In genomic region chr6:127661717-127662292, GRCm38 (mm10) we compare ENCODE assay signal across 25 mouse cellular contexts.
A peak's percentile ranks its signal among the peaks of the same experiment; 100 is the strongest.
DNase-seq lines count a peak whose midpoint lies in the region; ATAC-seq and TF ChIP-seq lines count a peak whose summit lies in the region.
"Had no signal": no experiment of that assay in that cellular context is flagged by ENCODE, and none has a peak within 500 bp of the region (broad histone marks: within the 10 kb centered on the region; RNA-seq: fewer than 3 reads in every experiment).

No protein-coding gene starts in this region.

- no peak for TF ChIP-seq CTCF in kidney, adult 2 months (conservative IDR thresholded peaks at IDR 0.05; ENCODE audit: insufficient read depth, insufficient read length, low read depth, low read length)

- H3K4me2 ChIP-seq in heart, embryonic 12.5 days: no peak overlapping the region
- H3K4me2 ChIP-seq: forebrain, embryonic 13.5 days; hindbrain, embryonic 15.5 days; intestine, embryonic 15.5 days; midbrain, embryonic 15.5 days; neural tube, embryonic 13.5 days had no signal

- intact Hi-C loops in left cerebral cortex, postnatal 4 days (cut with DNase I): no loop called here

- no peak for ATAC-seq in heart, embryonic 12.5 days (ENCODE audit: insufficient number of reproducible peaks, low FRiP score)
- ATAC-seq: activated CD4-positive, CD25-positive, alpha-beta regulatory T cell, adult 4 months; forebrain, embryonic 13.5 days; intestine, embryonic 15.5 days; midbrain, embryonic 15.5 days had no signal

- no peaks in the 10 kb centered on the region for H3K36me3 ChIP-seq in heart, embryonic 12.5 days
- no peaks in the 10 kb centered on the region for H3K36me3 ChIP-seq in kidney, adult 2 months (ENCODE audit: control insufficient read depth, insufficient read depth, low read length)
- H3K36me3 ChIP-seq: hindbrain, embryonic 15.5 days; intestine, embryonic 15.5 days; midbrain, embryonic 15.5 days; neural tube, embryonic 13.5 days had no signal

- H3K4me3 ChIP-seq in heart, embryonic 12.5 days: no peak overlapping the region
- H3K4me3 ChIP-seq in kidney, adult 2 months (ENCODE audit: insufficient read depth, low read depth, low read length): no peak overlapping the region
- H3K4me3 ChIP-seq: erythroblast, embryonic 14.5 days; forebrain, embryonic 13.5 days; hindbrain, embryonic 15.5 days; intestine, embryonic 15.5 days; midbrain, embryonic 15.5 days; neural tube, embryonic 13.5 days had no signal

- no peaks in the 10 kb centered on the region for H3K9me3 ChIP-seq in heart, embryonic 12.5 days (replicated peaks)
- H3K9me3 ChIP-seq: forebrain, embryonic 13.5 days; hindbrain, embryonic 15.5 days; intestine, embryonic 15.5 days; midbrain, embryonic 15.5 days; neural tube, embryonic 13.5 days had no signal

- H3K9ac ChIP-seq in heart, embryonic 12.5 days: no peak overlapping the region
- H3K9ac ChIP-seq: forebrain, embryonic 13.5 days; hindbrain, embryonic 15.5 days; intestine, embryonic 15.5 days; midbrain, embryonic 15.5 days; neural tube, embryonic 13.5 days had no signal

- WGBS in heart, embryonic 12.5 days: 76% methylated on average over 7 of the region's 7 CpGs
- 74% methylated on average over 7 of the region's 7 CpGs for WGBS in kidney, adult 2 months

- 0 out of 2 replicates have a peak, but pooled peaks cover 13% of the 10 kb centered on the region for H3K27me3 ChIP-seq in heart, embryonic 12.5 days (replicated peaks)
- no peaks in the 10 kb centered on the region for H3K27me3 ChIP-seq in kidney, adult 2 months (replicated peaks; ENCODE audit: control insufficient read depth, insufficient read depth, low read length)
- H3K27me3 ChIP-seq: forebrain, embryonic 13.5 days; hindbrain, embryonic 15.5 days; intestine, embryonic 15.5 days; midbrain, embryonic 15.5 days; neural tube, embryonic 13.5 days had no signal

- H3K27ac ChIP-seq in heart, embryonic 12.5 days (ENCODE audit: poor library complexity, severe bottlenecking): no peak overlapping the region
- no peak overlapping the region for H3K27ac ChIP-seq in kidney, adult 2 months (ENCODE audit: insufficient read depth, low read depth, low read length)
- H3K27ac ChIP-seq: forebrain, embryonic 13.5 days; hindbrain, embryonic 15.5 days; intestine, embryonic 15.5 days; macrophage; midbrain, embryonic 15.5 days; neural tube, embryonic 13.5 days had no signal

- peaks cover 9% of the 10 kb centered on the region for H3K4me1 ChIP-seq in heart, embryonic 12.5 days (replicated peaks)
- H3K4me1 ChIP-seq in kidney, adult 2 months (ENCODE audit: control insufficient read depth, insufficient read depth, low read length): no peaks in the 10 kb centered on the region
- H3K4me1 ChIP-seq: hindbrain, embryonic 15.5 days; intestine, embryonic 15.5 days; midbrain, embryonic 15.5 days had no signal

- TF ChIP-seq POLR2A in kidney, adult 2 months (IDR thresholded peaks at IDR 0.05; ENCODE audit: low read depth, low read length): no peak

- peak; percentile 44 to 49 for DNase-seq in left cerebral cortex, adult 9 months (ENCODE audit: low spot score in 2 of 2)
- DNase-seq in left cerebral cortex, postnatal 4 days: no peak
- peak; percentile 82 for DNase-seq in brain, adult 2 months (ENCODE audit: low read depth, low spot score)
- DNase-seq in frontal cortex, adult 2 months (ENCODE audit: extremely low spot score in 1 of 2, low spot score in 1 of 2): peak; percentile 58 to 63
- DNase-seq in telencephalon, adult 2 months (ENCODE audit: low read depth, low spot score): peak; percentile 86
- DNase-seq in kidney, adult 2 months: no peak
- DNase-seq: adrenal gland, postnatal 10 days; B cell, adult 2 months; cerebellum, adult 8-10 months; cerebellum, postnatal 36 days; heart, postnatal 4 days; kidney, adult 9 months; kidney, postnatal 14 days; layer of hippocampus, postnatal 36 days; retina, postnatal 1 day; thymus, postnatal 14 days had no signal

Comparison
In these comparisons a context has a peak if more than half of its experiments do, and no peak if none do; other contexts are left out.
1. DNase-seq: peak in left cerebral cortex, adult 9 months (2 of 2), brain, adult 2 months (single experiment), frontal cortex, adult 2 months (2 of 2) and telencephalon, adult 2 months (single experiment); none in left cerebral cortex, postnatal 4 days (single experiment) and kidney, adult 2 months (single experiment).